Mouse (Mus musculus) MEL (cell line): Measurements from ENCODE around the gene Zfp609.

Source experiments
- CTCF ChIP-seq, 3 experiments: IDR thresholded peaks in 2 of 3; conservative IDR thresholded peaks in 1 of 3; 2 replicates each; pipeline ENCODE4 v1.5.1; 2011 to 2012; ENCODE audit warnings: low read length in 3 of 3, low read depth in 2 of 3, mild to moderate bottlenecking in 2 of 3, improper control_type of control experiment in 1 of 3, inconsistent platforms in 1 of 3, mixed read lengths in 1 of 3, moderate library complexity in 1 of 3; ENCODE audit not compliant: control insufficient read depth in 1 of 3, insufficient read depth in 1 of 3, poor library complexity in 1 of 3, severe bottlenecking in 1 of 3
- EP300 ChIP-seq, 2 experiments: IDR thresholded peaks; 2 replicates each; pipeline ENCODE4 v1.6.1; 2011; ENCODE audit warnings: improper control_type of control experiment in 2 of 2, low read length in 2 of 2, low read depth in 1 of 2, mild to moderate bottlenecking in 1 of 2
- GATA1 ChIP-seq: IDR thresholded peaks from 2 replicates; pipeline ENCODE4 v1.6.1; 2011; ENCODE audit warnings: low read depth, low read length, improper control_type of control experiment
- JUND ChIP-seq: IDR thresholded peaks from 2 replicates; pipeline ENCODE4 v1.6.1; 2011; ENCODE audit warnings: low read depth, mild to moderate bottlenecking, improper control_type of control experiment, low read length
- MAX ChIP-seq: IDR thresholded peaks from 2 replicates; pipeline ENCODE4 v1.6.1; 2011; ENCODE audit warnings: low read length, improper control_type of control experiment
- POLR2A ChIP-seq, 2 experiments: IDR thresholded peaks; 2 replicates each; pipeline ENCODE4 v1.6.1; 2011 to 2012; ENCODE audit warnings: low read length in 2 of 2, mild to moderate bottlenecking in 2 of 2, control low read depth in 1 of 2, improper control_type of control experiment in 1 of 2, low read depth in 1 of 2, moderate library complexity in 1 of 2; ENCODE audit not compliant: control insufficient read depth in 1 of 2, insufficient read depth in 1 of 2, poor library complexity in 1 of 2
- POLR2AphosphoS2 ChIP-seq: IDR thresholded peaks from 2 replicates; pipeline ENCODE4 v1.6.1; 2011; ENCODE audit warnings: low read length, improper control_type of control experiment
- TCF12 ChIP-seq: IDR thresholded peaks from 2 replicates; pipeline ENCODE4 v1.6.1; 2014; ENCODE audit warnings: low read depth, mild to moderate bottlenecking, inconsistent platforms, low read length, improper control_type of control experiment, moderate library complexity
- USF2 ChIP-seq, 2 experiments: IDR thresholded peaks; 2 replicates each; pipeline ENCODE4 v1.6.1; 2011 to 2012; ENCODE audit warnings: improper control_type of control experiment in 2 of 2, low read length in 2 of 2, borderline replicate concordance in 1 of 2, inconsistent platforms in 1 of 2, low read depth in 1 of 2, mild to moderate bottlenecking in 1 of 2; ENCODE audit not compliant: insufficient read depth in 1 of 2
- ZC3H11A ChIP-seq: IDR thresholded peaks from 2 replicates; pipeline ENCODE4 v1.6.1; 2012; ENCODE audit warnings: low read depth, mild to moderate bottlenecking, inconsistent platforms, low read length, improper control_type of control experiment
- ZNF384 ChIP-seq: IDR thresholded peaks from 2 replicates; pipeline ENCODE4 v1.6.1; 2012; ENCODE audit warnings: low read depth, mild to moderate bottlenecking, inconsistent platforms, low read length, improper control_type of control experiment

DNA sequence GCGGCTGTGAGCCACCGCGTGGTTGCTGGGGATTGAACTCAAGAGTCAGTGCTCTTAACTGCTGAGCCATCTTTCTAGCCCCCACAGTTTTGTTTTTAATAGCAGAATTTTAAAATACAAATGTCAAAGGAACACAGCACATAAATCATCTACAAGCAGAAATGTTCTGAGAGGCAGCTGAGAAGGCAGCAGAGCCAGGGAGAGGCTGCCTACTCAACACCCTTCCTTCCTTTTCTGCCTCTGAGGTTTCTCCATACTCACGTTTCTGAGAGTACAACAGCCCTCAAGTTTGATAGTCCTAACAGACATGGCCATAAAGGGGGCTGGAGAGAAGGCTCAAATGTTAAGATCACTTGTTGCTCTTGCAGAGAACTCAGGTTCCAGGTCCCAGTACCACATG, 99.9 kb downstream of the Zfp609 start:
- TF ChIP-seq ZNF384, result no peak
- no peak for TF ChIP-seq USF2 (IDR thresholded peaks at IDR 0.05; ENCODE audit: borderline replicate concordance in 1 of 2, insufficient read depth in 1 of 2, low read depth in 1 of 2, low read length in 2 of 2)
- TF ChIP-seq POLR2A (IDR thresholded peaks at IDR 0.05; ENCODE audit: control insufficient read depth in 1 of 2, insufficient read depth in 1 of 2, low read depth in 1 of 2, low read length in 2 of 2, poor library complexity in 1 of 2), result no peak
- no peak for TF ChIP-seq EP300 (IDR thresholded peaks at IDR 0.05; ENCODE audit: low read depth in 1 of 2, low read length in 2 of 2)
- no peak for TF ChIP-seq JUND
- no peak for TF ChIP-seq CTCF (IDR thresholded peaks at IDR 0.05 in 2 of 3, conservative IDR thresholded peaks at IDR 0.05 in 1 of 3; ENCODE audit: control insufficient read depth in 1 of 3, insufficient read depth in 1 of 3, low read depth in 2 of 3, low read length in 3 of 3, poor library complexity in 1 of 3, severe bottlenecking in 1 of 3)
- TF ChIP-seq ZC3H11A, result no peak
- no peak for TF ChIP-seq MAX
- no peak for TF ChIP-seq POLR2AphosphoS2
- TF ChIP-seq GATA1, result no peak
- no peak for TF ChIP-seq TCF12
